Mouse (Mus musculus) G1E (cell line): Measurements from ENCODE around the gene Npas3.

ENCODE experiments used
- CTCF ChIP-seq: IDR thresholded peaks from 2 replicates; pipeline ENCODE4 v1.5.1; 2012; ENCODE audit warnings: low read depth, low read length, inconsistent platforms, mixed read lengths
- GATA1 ChIP-seq: IDR thresholded peaks from 2 replicates; pipeline ENCODE4 v1.6.1; 2012; ENCODE audit warnings: borderline replicate concordance, low read length, inconsistent platforms, mixed read lengths
- POLR2AphosphoS5 ChIP-seq: IDR thresholded peaks from 2 replicates; pipeline ENCODE4 v1.6.1; 2012; ENCODE audit warnings: low read depth, low read length, inconsistent platforms; ENCODE audit not compliant: insufficient replicate concordance
- TAL1 ChIP-seq: conservative IDR thresholded peaks from 2 replicates; pipeline ENCODE4 v1.6.1; 2012; ENCODE audit warnings: low read depth, low read length, inconsistent platforms, mixed read lengths

- TF ChIP-seq GATA1 (no peak), TAL1 (no peak), CTCF (no peak), POLR2AphosphoS5 (no peak)
Measured at GRCm38 (mm10) chr12:53448040-53448439, 199.6 kb downstream of the Npas3 start.
